Mouse (Mus musculus): ENCODE measurements around the gene Cog8.

The Cog8 gene

GRCm38 (mm10) chr8:107056076-107056972, at the start of gene Cog8, which contains the start of gene Nip7:
Gene Cog8, minus strand, starts transcription at chr8:107056689.
Gene Nip7, plus strand, starts transcription at chr8:107056877.
- peak; percentile 84 for DNase-seq (ENCODE audit: low spot score)

GRCm38 (mm10) chr8:107104547-107104946, 48.1 kb upstream of the Cog8 start:
- peak; percentile 46 for DNase-seq (ENCODE audit: low spot score)

GRCm38 (mm10) chr8:107100635-107101034, 44.1 kb upstream of the Cog8 start:
- no peak for DNase-seq (ENCODE audit: low spot score)

- peak; percentile 80 for DNase-seq (ENCODE audit: low spot score)
Measured at GRCm38 (mm10) chr8:107096366-107097036, 40.0 kb upstream of the Cog8 start, which contains the start of gene Terf2. Gene Terf2, minus strand, starts transcription at chr8:107096547.

GRCm38 (mm10) chr8:107095717-107096365, 39.4 kb upstream of the Cog8 start:
- no peak for DNase-seq (ENCODE audit: low spot score)

- DNase-seq (ENCODE audit: low spot score): no peak
Measured at GRCm38 (mm10) chr8:107090531-107090930, 34.0 kb upstream of the Cog8 start.

- DNase-seq (ENCODE audit: low spot score): no peak
Measured at GRCm38 (mm10) chr8:107088526-107089063, 32.1 kb upstream of the Cog8 start.

GRCm38 (mm10) chr8:107086018-107086417, 29.5 kb upstream of the Cog8 start:
- DNase-seq (ENCODE audit: low spot score): no peak

- no peak for DNase-seq (ENCODE audit: low spot score)
Measured at GRCm38 (mm10) chr8:107085358-107085757, 28.9 kb upstream of the Cog8 start.

- no peak for DNase-seq (ENCODE audit: low spot score)
Measured at GRCm38 (mm10) chr8:107076239-107076888, 19.9 kb upstream of the Cog8 start.

GRCm38 (mm10) chr8:107074128-107074527, 17.6 kb upstream of the Cog8 start:
- DNase-seq (ENCODE audit: low spot score): no peak

- DNase-seq (ENCODE audit: low spot score): no peak
Measured at GRCm38 (mm10) chr8:107073706-107074105, 17.2 kb upstream of the Cog8 start.

- DNase-seq (ENCODE audit: low spot score): peak; percentile 51
Measured at GRCm38 (mm10) chr8:107065511-107066496, 9.3 kb upstream of the Cog8 start, which contains the start of gene Tmed6. Gene Tmed6, minus strand, starts transcription at chr8:107065644.

- no peak for DNase-seq (ENCODE audit: low spot score)
Measured at GRCm38 (mm10) chr8:107062613-107063012, 6.1 kb upstream of the Cog8 start.

- no peak for DNase-seq (ENCODE audit: low spot score)
Measured at GRCm38 (mm10) chr8:107056973-107057369, 482 bp upstream of the Cog8 start.

GRCm38 (mm10) chr8:107052046-107052445, 4.4 kb downstream of the Cog8 start:
- no peak for DNase-seq (ENCODE audit: low spot score)

- DNase-seq (ENCODE audit: low spot score): no peak
Measured at GRCm38 (mm10) chr8:107049480-107049879, 7.0 kb downstream of the Cog8 start.

GRCm38 (mm10) chr8:107048061-107048941, 8.2 kb downstream of the Cog8 start, which contains the start of gene Pdf:
Gene Pdf, minus strand, starts transcription at chr8:107048614.
- DNase-seq (ENCODE audit: low spot score): peak; percentile 52

GRCm38 (mm10) chr8:107046976-107047375, 9.5 kb downstream of the Cog8 start:
- no peak for DNase-seq (ENCODE audit: low spot score)

All from spleen, adult 12 weeks (tissue).